Mouse (Mus musculus) cerebellum, adult 2 months (tissue): ENCODE measurements at regions not wholly inside any gene's neighbourhood (a gene's known extent, or its start where the extent isn't known, plus 50 kb on each side); places are given as distances from the start of the nearest gene placed in this dataset.

Experiments used
- CTCF ChIP-seq: fragments of 200-500 bp; IDR thresholded peaks from 2 replicates; pipeline ENCODE4 v1.5.1; 2011; ENCODE audit warnings: low read depth, mild to moderate bottlenecking, control low read depth, low read length, moderate library complexity, borderline replicate concordance; ENCODE audit not compliant: insufficient read depth
- POLR2A ChIP-seq: fragments of 200-500 bp; IDR thresholded peaks from 2 replicates; pipeline ENCODE4 v1.6.1; 2011; ENCODE audit warnings: low read length, control low read depth, borderline replicate concordance; ENCODE audit not compliant: insufficient read depth

DNA sequence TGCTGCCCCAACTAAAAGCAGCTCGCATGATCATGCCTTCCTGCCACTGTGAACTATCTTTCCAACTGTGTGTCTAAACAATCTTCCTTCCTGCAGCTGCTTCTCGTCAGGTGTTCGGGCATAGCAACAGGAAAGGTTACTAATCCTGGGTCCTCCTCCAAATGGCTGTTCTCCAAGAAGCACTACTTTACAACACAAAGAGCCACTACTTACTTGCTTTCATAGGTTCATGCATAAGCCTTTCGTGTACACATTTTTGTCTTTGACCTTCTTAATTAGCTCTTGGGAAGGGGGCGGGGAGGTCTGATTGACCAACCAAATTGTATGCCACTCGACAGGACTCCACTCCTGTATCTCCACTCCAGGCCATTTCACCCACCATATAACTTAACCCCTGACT lies 61.4 kb upstream of the Rad23b start:
- TF ChIP-seq POLR2A (no peak), CTCF (no peak)
